In the genomic region with DNA sequence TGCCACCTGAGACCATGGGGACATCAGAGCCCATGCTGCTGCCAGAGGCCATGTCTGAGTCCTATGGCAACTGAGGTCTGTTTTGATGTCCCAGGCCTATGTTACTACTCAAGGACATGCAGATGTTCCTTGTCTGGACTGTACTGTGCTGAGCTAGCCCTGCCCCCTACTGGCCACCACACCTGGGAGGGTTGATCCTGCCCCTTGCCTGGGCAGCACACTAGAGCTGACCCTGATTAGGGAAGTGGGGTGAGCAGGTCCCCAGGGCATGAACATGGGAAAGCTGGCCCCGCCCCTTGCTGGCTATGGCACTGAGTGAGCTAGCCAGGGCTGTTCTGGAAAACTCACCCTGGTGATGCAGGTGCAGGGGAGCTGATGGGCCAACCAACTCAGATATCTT, we compare ENCODE assay signal across 10 mouse cellular contexts.
DNase-seq lines count a peak whose midpoint lies in the region; ATAC-seq and TF ChIP-seq lines count a peak whose summit lies in the region.
"Had no signal": no experiment of that assay in that cellular context is flagged by ENCODE, and none has a peak within 500 bp of the region (broad histone marks: within the 10 kb centered on the region; RNA-seq: fewer than 3 reads in every experiment).

No protein-coding gene starts in this region.

- no peak overlapping the region for H3K4me3 ChIP-seq in heart, embryonic 12.5 days
- no peak overlapping the region for H3K4me3 ChIP-seq in heart, adult 2 months

- no peak for DNase-seq in heart, adult 11 months
- DNase-seq in testis, postnatal 10 days (ENCODE audit: low spot score), result peak; percentile 51
- no peak for DNase-seq in testis, postnatal 14 days (ENCODE audit: low spot score)
- DNase-seq in kidney, postnatal 10 days, result peak; percentile 6
- no peak for DNase-seq in layer of hippocampus, postnatal 14 days (ENCODE audit: low spot score in 2 of 2)
- DNase-seq in layer of hippocampus, postnatal 36 days, result no peak
- DNase-seq in heart, adult 2 months, result no peak
- DNase-seq: gastrocnemius, postnatal 14 days had no signal

- no peak for TF ChIP-seq POLR2A in heart, adult 2 months (IDR thresholded peaks at IDR 0.05; ENCODE audit: insufficient read depth, low read depth, low read length)

- no peak for TF ChIP-seq CTCF in heart, adult 2 months (IDR thresholded peaks at IDR 0.05)

- H3K27ac ChIP-seq in heart, embryonic 12.5 days (ENCODE audit: poor library complexity, severe bottlenecking), result no peak overlapping the region
- no peak overlapping the region for H3K27ac ChIP-seq in heart, adult 2 months

- no peaks in the 10 kb centered on the region for H3K27me3 ChIP-seq in heart, embryonic 12.5 days (replicated peaks)
- H3K27me3 ChIP-seq in heart, adult 2 months (ENCODE audit: control insufficient read depth, insufficient read depth, low read length), result no peaks in the 10 kb centered on the region

- 88% methylated on average over 1 of the region's 1 CpGs for WGBS in heart, embryonic 12.5 days
- 88% methylated on average over 1 of the region's 1 CpGs for WGBS in heart, adult 2 months

- ATAC-seq in heart, embryonic 12.5 days (ENCODE audit: insufficient number of reproducible peaks, low FRiP score), result peak; percentile 45; the same call in 1 of the 2 replicates
- ATAC-seq: lung, postnatal 0 days had no signal

- H3K4me2 ChIP-seq in heart, embryonic 12.5 days, result no peak overlapping the region

- no peak overlapping the region for H3K9ac ChIP-seq in heart, embryonic 12.5 days
- H3K9ac ChIP-seq in heart, adult 2 months (ENCODE audit: low read depth, low read length), result no peak overlapping the region

- intact Hi-C loops in heart, adult 2 months (cut with DNase I), result no loop called here

- H3K9me3 ChIP-seq in heart, embryonic 12.5 days (replicated peaks), result no peaks in the 10 kb centered on the region

- no peaks in the 10 kb centered on the region for H3K36me3 ChIP-seq in heart, embryonic 12.5 days
- H3K36me3 ChIP-seq in heart, adult 2 months (ENCODE audit: control insufficient read depth, insufficient read depth, low read length), result no peaks in the 10 kb centered on the region

- H3K4me1 ChIP-seq in heart, embryonic 12.5 days (replicated peaks), result no peaks in the 10 kb centered on the region
- H3K4me1 ChIP-seq in heart, adult 2 months (ENCODE audit: control insufficient read depth, insufficient read depth, low read length), result no peaks in the 10 kb centered on the region

- no peak for TF ChIP-seq EP300 in heart, adult 2 months (IDR thresholded peaks at IDR 0.05; ENCODE audit: insufficient read depth, low read depth, low read length)

- H3K79me2 ChIP-seq in heart, adult 2 months (replicated peaks; ENCODE audit: control insufficient read depth, insufficient read depth, low read length), result no peaks in the 10 kb centered on the region

Comparison
In these comparisons a context has a peak if more than half of its experiments do, and no peak if none do; other contexts are left out.
1. DNase-seq: peak in testis, postnatal 10 days (single experiment) and kidney, postnatal 10 days (single experiment); none in heart, adult 11 months (single experiment), testis, postnatal 14 days (single experiment), layer of hippocampus, postnatal 14 days (0 of 2), layer of hippocampus, postnatal 36 days (0 of 2) and heart, adult 2 months (0 of 2).